9 mouse cellular contexts compared by ENCODE assay signal in genomic region chr9:20745129-20745966, GRCm38 (mm10). TPM values are rescaled to one million over a fixed set of nuclear protein-coding genes. Genes with fewer than 3 reads are reported as not detected.
DNase-seq lines count a peak whose midpoint lies in the region; ATAC-seq and TF ChIP-seq lines count a peak whose summit lies in the region.
"Had no signal": no experiment of that assay in that cellular context is flagged by ENCODE, and none has a peak within 500 bp of the region (broad histone marks: within the 10 kb centered on the region; RNA-seq: fewer than 3 reads in every experiment).

No protein-coding gene starts in this region.

- H3K9me3 ChIP-seq in lung, embryonic 16.5 days (ENCODE audit: control insufficient read depth, low read length) = 0 out of 2 replicates have a peak, but pooled peaks cover 3% of the 10 kb centered on the region
- no peaks in the 10 kb centered on the region for H3K9me3 ChIP-seq in forebrain, embryonic 12.5 days
- H3K9me3 ChIP-seq in limb, embryonic 12.5 days = no peaks in the 10 kb centered on the region; the same call in 1 of the 2 replicates

- no peaks in the 10 kb centered on the region for H3K36me3 ChIP-seq in lung, embryonic 16.5 days (ENCODE audit: control insufficient read depth, insufficient read depth, low read length)
- H3K36me3 ChIP-seq in forebrain, embryonic 12.5 days (replicated peaks) = no peaks in the 10 kb centered on the region
- H3K36me3 ChIP-seq in limb, embryonic 12.5 days = no peaks in the 10 kb centered on the region

- peak overlapping the region; percentile 39 for H3K4me3 ChIP-seq in lung, embryonic 16.5 days (ENCODE audit: low read length)
- peak overlapping the region; percentile 59 for H3K4me3 ChIP-seq in forebrain, embryonic 12.5 days (replicated peaks)
- peak overlapping the region; percentile 50 for H3K4me3 ChIP-seq in limb, embryonic 12.5 days (replicated peaks)
- peak overlapping the region; percentile 31 for H3K4me3 ChIP-seq in olfactory bulb, adult 2 months (ENCODE audit: insufficient read depth, low read depth, low read length)

- H3K9ac ChIP-seq in lung, embryonic 16.5 days (ENCODE audit: low read length) = no peak overlapping the region
- H3K9ac ChIP-seq in forebrain, embryonic 12.5 days = peak overlapping the region; percentile 73
- H3K9ac ChIP-seq in limb, embryonic 12.5 days (replicated peaks) = peak overlapping the region; percentile 52

- peaks cover 3% of the 10 kb centered on the region; the same call in 1 of the 2 replicates for H3K4me1 ChIP-seq in lung, embryonic 16.5 days (replicated peaks; ENCODE audit: control insufficient read depth, insufficient read depth, low read length)
- H3K4me1 ChIP-seq in forebrain, embryonic 12.5 days = peaks cover 41% of the 10 kb centered on the region
- H3K4me1 ChIP-seq in limb, embryonic 12.5 days (replicated peaks) = peaks cover 19% of the 10 kb centered on the region
- H3K4me1 ChIP-seq in olfactory bulb, adult 2 months (ENCODE audit: control insufficient read depth, insufficient read depth, low read length) = peaks cover 6% of the 10 kb centered on the region

- 8% methylated on average over 17 of the region's 17 CpGs for WGBS in lung, embryonic 16.5 days
- WGBS in forebrain, embryonic 12.5 days = 6% methylated on average over 17 of the region's 17 CpGs
- WGBS in limb, embryonic 12.5 days = 10% methylated on average over 17 of the region's 17 CpGs
- 15% methylated on average over 17 of the region's 17 CpGs for WGBS in olfactory bulb, adult 2 months

- DNase-seq in lung, postnatal 25 days (ENCODE audit: low spot score) = no peak
- no peak for DNase-seq in Muller cell, postnatal 12 days (ENCODE audit: inconsistent ontology term)
- no peak for DNase-seq in gastrocnemius, adult 18-20 months (ENCODE audit: low spot score)
- DNase-seq: thymus, postnatal 25 days had no signal

- ATAC-seq in lung, embryonic 16.5 days (ENCODE audit: low read depth) = no peak
- ATAC-seq in forebrain, embryonic 12.5 days (ENCODE audit: low FRiP score) = peak; percentile 5
- no peak for ATAC-seq in limb, embryonic 12.5 days (ENCODE audit: insufficient number of reproducible peaks, insufficient read depth, low FRiP score, low TSS enrichment, low read depth)

- H3K4me2 ChIP-seq in lung, embryonic 16.5 days (ENCODE audit: low read depth, low read length) = peak overlapping the region; percentile 66
- H3K4me2 ChIP-seq in forebrain, embryonic 12.5 days = peak overlapping the region; percentile 91
- peak overlapping the region; percentile 83 for H3K4me2 ChIP-seq in limb, embryonic 12.5 days

- peaks cover 45% of the 10 kb centered on the region for H3K27me3 ChIP-seq in lung, embryonic 16.5 days (ENCODE audit: control insufficient read depth, insufficient read depth, low read depth, low read length)
- H3K27me3 ChIP-seq in forebrain, embryonic 12.5 days = peaks cover 39% of the 10 kb centered on the region
- peaks cover 73% of the 10 kb centered on the region for H3K27me3 ChIP-seq in limb, embryonic 12.5 days

- TF ChIP-seq POLR2A in olfactory bulb, adult 2 months (IDR thresholded peaks at IDR 0.05; ENCODE audit: insufficient read depth, low read depth, low read length) = no peak

- H3K27ac ChIP-seq in lung, embryonic 16.5 days (ENCODE audit: low read length) = no peak overlapping the region
- H3K27ac ChIP-seq in forebrain, embryonic 12.5 days = no peak overlapping the region
- no peak overlapping the region for H3K27ac ChIP-seq in limb, embryonic 12.5 days
- no peak overlapping the region for H3K27ac ChIP-seq in olfactory bulb, adult 2 months (ENCODE audit: insufficient read depth, low read depth, low read length)
- H3K27ac ChIP-seq: macrophage had no signal

- TF ChIP-seq CTCF in olfactory bulb, adult 2 months (IDR thresholded peaks at IDR 0.05; ENCODE audit: insufficient read depth, low read depth, low read length) = no peak

RNA-seq across cellular contexts. Expression of gene Olfm2, which starts 0.8 kb away (rescaled TPM):
- polyA plus RNA-seq in lung, embryonic 16.5 days (2015; fragmentation: Nextera tagmentation; extraction: Ambion mirVana) = 2.9 and 3.7 TPM in 2 replicates
- polyA plus RNA-seq in forebrain, embryonic 12.5 days (2016; fragmentation: Nextera tagmentation; extraction: Ambion mirVana) = 35.2 and 36.4 TPM in 2 replicates
- 2.9 and 3.3 TPM in 2 replicates for polyA plus RNA-seq in limb, embryonic 12.5 days (2016; fragmentation: Nextera tagmentation; extraction: Ambion mirVana)
- not detected in 2 replicates for polyA plus RNA-seq in olfactory bulb, adult 2 months (2012; ENCODE audit: insufficient read depth, insufficient read length, low replicate concordance, missing spikeins)
- total RNA-seq in gastrocnemius, adult 18-20 months (2021) = under 1 TPM in 1 of 2 experiments, not detected in 1; 0.11 TPM
- polyA plus RNA-seq: macrophage had no signal
